Mouse (Mus musculus) liver, adult 2 months (tissue): ENCODE results near the gene Epb41l3.

Source experiments
- CTCF ChIP-seq: fragments of 200-500 bp; IDR thresholded peaks from 2 replicates; pipeline ENCODE4 v1.5.1; 2011; ENCODE audit warnings: low read depth, low read length, control low read depth
- POLR2A ChIP-seq: fragments of 200-500 bp; IDR thresholded peaks from 2 replicates; pipeline ENCODE4 v1.6.1; 2011; ENCODE audit warnings: low read length, control low read depth; ENCODE audit not compliant: insufficient read depth; ENCODE audit errors: extremely low read depth

GRCm38 (mm10) chr17:69290272-69290671 is 214.8 kb downstream of the Epb41l3 start:
- no peak for TF ChIP-seq CTCF
- no peak for TF ChIP-seq POLR2A
